Mouse (Mus musculus): Measurements from ENCODE around the gene Pmm1. TPM values are rescaled to one million over a fixed set of nuclear protein-coding genes. Genes with fewer than 3 reads are reported as not detected.

The Pmm1 gene
- total and polyA plus RNA-seq, 2 experiments from 2014 or later, result 142 to 164 TPM

- H3K27me3 ChIP-seq (ENCODE audit: insufficient read depth, low read length), result no peaks in the 10 kb centered on the region
- H3K4me1 ChIP-seq (ENCODE audit: insufficient read depth, low read length), result peaks cover 14% of the 10 kb centered on the region
- TF ChIP-seq CTCF (IDR thresholded peaks at IDR 0.05; ENCODE audit: low read depth), result no peak
- H3K4me2 ChIP-seq (ENCODE audit: low read depth, low read length), result peak overlapping the region; percentile 60
- ATAC-seq (no peak), DNase-seq (ENCODE audit: low spot score) (no peak)
- WGBS, result 88% methylated on average over 10 of the region's 10 CpGs
- no peak overlapping the region for H3K4me3 ChIP-seq (ENCODE audit: low read length)
- H3K9ac ChIP-seq (replicated peaks; ENCODE audit: low read length), result no peak overlapping the region
- H3K9me3 ChIP-seq (ENCODE audit: low read length), result no peaks in the 10 kb centered on the region
- H3K36me3 ChIP-seq (ENCODE audit: insufficient read depth, low read length), result no peaks in the 10 kb centered on the region
- H3K27ac ChIP-seq, result peak overlapping the region; percentile 93; the same call in 1 of the 2 replicates
These were observed 21.5 kb downstream of the Pmm1 start for GRCm38 (mm10) chr15:81939157-81939715.

- H3K9me3 ChIP-seq (ENCODE audit: low read length), result no peaks in the 10 kb centered on the region
- 29% methylated on average over 2 of the region's 2 CpGs for WGBS
- TF ChIP-seq CTCF (IDR thresholded peaks at IDR 0.05; ENCODE audit: low read depth), result peak; percentile 78
These were observed 22.5 kb downstream of the Pmm1 start for GRCm38 (mm10) chr15:81938246-81938645.

DNA sequence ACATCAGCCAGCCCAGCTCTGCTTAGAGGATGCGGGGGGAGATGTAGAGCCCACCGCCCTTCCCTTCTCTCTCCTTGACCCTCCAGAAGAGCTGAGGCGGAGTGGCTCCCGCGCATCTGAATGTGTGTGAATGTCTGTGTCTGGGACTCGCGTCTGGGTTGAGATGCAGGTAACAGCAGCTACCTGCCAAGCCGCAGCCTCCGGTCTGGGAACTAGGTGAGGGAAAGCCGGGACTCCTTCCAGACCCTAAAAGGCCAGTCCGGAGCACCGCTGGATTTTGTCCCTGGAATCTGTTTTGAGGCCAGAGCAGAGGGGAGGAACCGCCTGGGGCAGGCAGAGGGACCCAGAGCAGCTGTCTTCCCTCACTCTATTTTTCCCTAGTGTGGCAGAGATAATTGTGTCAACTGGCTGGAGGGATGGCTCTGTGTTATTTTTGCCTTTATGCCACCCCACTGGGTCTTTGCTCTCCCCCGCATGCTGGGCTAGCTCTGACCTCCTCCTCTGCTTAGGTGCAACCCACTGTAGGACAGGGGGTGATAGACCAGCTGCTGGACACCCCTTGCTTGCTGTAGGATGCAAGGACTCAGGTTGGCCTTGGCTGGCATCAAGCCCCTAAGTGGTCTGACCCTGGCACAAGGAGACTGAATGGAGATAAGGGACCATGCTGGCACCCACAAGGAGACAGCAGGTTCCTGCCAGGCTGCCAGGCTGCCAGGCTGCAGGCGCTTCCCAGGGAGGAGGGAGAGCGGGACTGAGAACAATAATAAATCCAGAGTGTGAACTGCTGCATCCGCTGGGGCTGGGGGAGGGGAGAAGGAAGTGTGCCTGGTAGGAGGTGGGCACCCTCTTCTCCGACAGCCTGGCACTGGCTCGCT is 23.4 kb downstream of the Pmm1 start:
- Histone ChIP-seq H3K36me3 (ENCODE audit: insufficient read depth, low read length) (no peaks in the 10 kb centered on the region), H3K4me1 (ENCODE audit: insufficient read depth, low read length) (peaks cover 18% of the 10 kb centered on the region), H3K9me3 (ENCODE audit: low read length) (no peaks in the 10 kb centered on the region), H3K9ac (replicated peaks; ENCODE audit: low read length) (peak overlapping the region; percentile 82), H3K27ac (peak overlapping the region; percentile 93), H3K4me3 (ENCODE audit: low read length) (peak overlapping the region; percentile 58), H3K4me2 (ENCODE audit: low read depth, low read length) (peak overlapping the region; percentile 60), H3K27me3 (ENCODE audit: insufficient read depth, low read length) (no peaks in the 10 kb centered on the region)
- peak; percentile 33 for ATAC-seq
- 2% methylated on average over 17 of the region's 19 CpGs for WGBS
- peak; percentile 72 for DNase-seq (ENCODE audit: low spot score)
- TF ChIP-seq CTCF (IDR thresholded peaks at IDR 0.05; ENCODE audit: low read depth), result no peak

More at GRCm38 (mm10) chr15:81938246-81938645, 22.5 kb downstream of the Pmm1 start:
- peaks cover 14% of the 10 kb centered on the region for H3K4me1 ChIP-seq (ENCODE audit: insufficient read depth, low read length)
- peak overlapping the region; percentile 82 for H3K9ac ChIP-seq (replicated peaks; ENCODE audit: low read length)
- H3K4me2 ChIP-seq (ENCODE audit: low read depth, low read length), result peak overlapping the region; percentile 60
- no peaks in the 10 kb centered on the region for H3K27me3 ChIP-seq (ENCODE audit: insufficient read depth, low read length)
- H3K27ac ChIP-seq, result peak overlapping the region; percentile 93
- H3K4me3 ChIP-seq (ENCODE audit: low read length), result peak overlapping the region; percentile 58
- no peaks in the 10 kb centered on the region for H3K36me3 ChIP-seq (ENCODE audit: insufficient read depth, low read length)
- DNase-seq (ENCODE audit: low spot score) (peak; percentile 81), ATAC-seq (no peak)

DNA sequence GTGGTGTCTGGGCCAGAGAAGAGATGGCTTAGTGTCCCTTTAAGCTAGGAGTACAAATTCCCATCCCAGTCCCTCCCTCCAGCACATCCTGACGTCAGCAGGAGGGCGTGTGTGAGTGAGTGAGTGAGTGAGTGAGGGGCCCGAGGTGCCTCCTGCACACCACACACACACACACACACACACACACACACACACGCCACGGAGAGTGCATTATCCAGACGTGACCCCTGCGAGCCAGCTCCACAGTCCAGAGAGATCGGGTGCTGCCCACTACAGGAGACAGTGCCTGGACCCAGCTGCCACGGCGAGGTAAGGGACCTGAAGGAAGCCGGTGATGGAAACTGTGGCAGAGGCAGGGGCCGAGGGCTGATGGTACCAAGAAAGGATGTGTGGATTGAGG is 24.1 kb downstream of the Pmm1 start, which contains the start of gene Csdc2:
Gene Csdc2, plus strand, starts transcription at position 81 of the 400 bp plus-strand sequence.
- Histone ChIP-seq H3K27me3 (ENCODE audit: insufficient read depth, low read length) (no peaks in the 10 kb centered on the region), H3K36me3 (ENCODE audit: insufficient read depth, low read length) (no peaks in the 10 kb centered on the region), H3K4me3 (ENCODE audit: low read length) (peak within 1 kb of the TSS; percentile 58), H3K4me1 (ENCODE audit: insufficient read depth, low read length) (peaks cover 18% of the 10 kb centered on the region), H3K27ac (peak within 1 kb of the TSS; percentile 93), H3K9me3 (ENCODE audit: low read length) (no peaks in the 10 kb centered on the region), H3K9ac (replicated peaks; ENCODE audit: low read length) (peak within 1 kb of the TSS; percentile 82), H3K4me2 (ENCODE audit: low read depth, low read length) (peak within 1 kb of the TSS; percentile 60)
- DNase-seq (ENCODE audit: low spot score), result peak; percentile 87
- 5% methylated on average over 11 of the region's 12 CpGs for WGBS
- ATAC-seq, result peak; percentile 86
- TF ChIP-seq CTCF (IDR thresholded peaks at IDR 0.05; ENCODE audit: low read depth), result peak; percentile 53

DNA sequence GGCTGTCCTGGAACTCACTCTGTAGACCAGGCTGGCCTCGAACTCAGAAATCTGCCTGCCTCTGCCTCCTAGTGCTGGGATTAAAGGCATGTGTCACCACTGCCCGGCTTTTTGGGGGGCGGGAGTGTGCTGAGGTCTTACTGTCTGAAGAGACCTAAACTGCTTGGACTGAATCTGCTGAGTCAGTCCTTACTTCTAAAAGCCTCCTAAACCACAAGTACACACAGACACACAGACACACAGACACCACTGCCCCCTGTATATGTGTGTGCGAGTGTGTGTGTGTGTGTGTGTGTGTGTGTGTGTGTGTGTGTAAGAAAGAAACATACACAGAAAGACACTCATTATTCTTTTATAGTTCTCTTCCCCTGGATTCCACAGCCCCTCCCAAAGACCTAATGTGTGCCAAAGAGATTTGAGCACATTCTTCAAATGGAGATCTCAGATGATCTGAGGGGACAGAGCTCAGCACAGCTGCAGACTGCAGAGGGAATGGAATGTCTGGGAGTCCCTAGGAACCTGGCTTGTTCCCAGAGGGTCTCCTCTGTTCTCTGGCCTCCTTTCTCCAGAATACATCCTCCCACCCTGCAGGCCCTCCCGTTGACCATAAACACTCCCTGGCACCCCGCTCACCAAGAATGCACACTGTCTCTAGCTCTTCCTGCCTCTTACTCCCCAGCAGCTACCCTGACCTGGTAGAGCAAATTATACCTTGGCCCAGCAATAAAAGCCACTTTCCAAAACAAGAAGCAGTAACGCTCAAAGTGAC is 24.7 kb downstream of the Pmm1 start:
- 51% methylated on average over 7 of the region's 7 CpGs for WGBS
- peak overlapping the region; percentile 93 for H3K27ac ChIP-seq
- DNase-seq (ENCODE audit: low spot score) (no peak), ATAC-seq (no peak)
- H3K4me1 ChIP-seq (ENCODE audit: insufficient read depth, low read length), result peaks cover 18% of the 10 kb centered on the region
- H3K9ac ChIP-seq (replicated peaks; ENCODE audit: low read length), result peak overlapping the region; percentile 82
- H3K4me3 ChIP-seq (ENCODE audit: low read length), result peak overlapping the region; percentile 58
- H3K27me3 ChIP-seq (ENCODE audit: insufficient read depth, low read length), result no peaks in the 10 kb centered on the region
- H3K4me2 ChIP-seq (ENCODE audit: low read depth, low read length), result peak overlapping the region; percentile 60
- no peak for TF ChIP-seq CTCF (IDR thresholded peaks at IDR 0.05; ENCODE audit: low read depth)
- no peaks in the 10 kb centered on the region for H3K9me3 ChIP-seq (ENCODE audit: low read length)
- no peaks in the 10 kb centered on the region for H3K36me3 ChIP-seq (ENCODE audit: insufficient read depth, low read length)

DNA sequence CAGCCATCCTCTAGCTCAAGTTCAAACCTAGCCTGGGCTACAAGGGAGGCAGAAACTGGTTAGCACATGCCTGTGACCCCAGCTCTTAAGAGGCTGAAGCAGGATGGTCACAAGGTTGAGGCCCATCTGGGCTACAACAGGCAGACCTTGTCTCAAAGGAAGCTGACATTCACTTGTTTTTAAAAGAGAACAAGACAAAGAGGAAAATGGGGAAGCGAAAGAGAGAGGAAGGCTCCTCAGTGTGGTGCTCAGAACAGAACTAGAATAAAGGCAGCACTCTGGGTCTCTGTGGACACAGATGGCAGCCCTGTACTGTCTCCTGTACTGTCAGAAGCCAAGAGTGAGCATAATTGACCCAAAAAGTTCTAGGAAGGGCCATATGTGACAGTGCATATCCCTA is 26.7 kb downstream of the Pmm1 start:
- Histone ChIP-seq H3K4me3 (ENCODE audit: low read length) (no peak overlapping the region), H3K4me1 (ENCODE audit: insufficient read depth, low read length) (peaks cover 18% of the 10 kb centered on the region), H3K36me3 (ENCODE audit: insufficient read depth, low read length) (no peaks in the 10 kb centered on the region), H3K27me3 (ENCODE audit: insufficient read depth, low read length) (no peaks in the 10 kb centered on the region), H3K27ac (no peak overlapping the region), H3K9me3 (ENCODE audit: low read length) (no peaks in the 10 kb centered on the region), H3K4me2 (ENCODE audit: low read depth, low read length) (no peak overlapping the region), H3K9ac (replicated peaks; ENCODE audit: low read length) (no peak overlapping the region)
- DNase-seq (ENCODE audit: low spot score), result no peak
- no peak for ATAC-seq
- TF ChIP-seq CTCF (IDR thresholded peaks at IDR 0.05; ENCODE audit: low read depth), result no peak
- WGBS, result 86% methylated on average over 1 of the region's 1 CpGs
